Mouse (Mus musculus): ENCODE results near the gene Tyro3. TPM values are rescaled to one million over a fixed set of nuclear protein-coding genes. Genes with fewer than 3 reads are reported as not detected.

The Tyro3 gene
- polyA plus RNA-seq (2014; fragmentation: Nextera tagmentation; extraction: Ambion mirVana), result 27.7 and 29.8 TPM in 2 replicates

DNA sequence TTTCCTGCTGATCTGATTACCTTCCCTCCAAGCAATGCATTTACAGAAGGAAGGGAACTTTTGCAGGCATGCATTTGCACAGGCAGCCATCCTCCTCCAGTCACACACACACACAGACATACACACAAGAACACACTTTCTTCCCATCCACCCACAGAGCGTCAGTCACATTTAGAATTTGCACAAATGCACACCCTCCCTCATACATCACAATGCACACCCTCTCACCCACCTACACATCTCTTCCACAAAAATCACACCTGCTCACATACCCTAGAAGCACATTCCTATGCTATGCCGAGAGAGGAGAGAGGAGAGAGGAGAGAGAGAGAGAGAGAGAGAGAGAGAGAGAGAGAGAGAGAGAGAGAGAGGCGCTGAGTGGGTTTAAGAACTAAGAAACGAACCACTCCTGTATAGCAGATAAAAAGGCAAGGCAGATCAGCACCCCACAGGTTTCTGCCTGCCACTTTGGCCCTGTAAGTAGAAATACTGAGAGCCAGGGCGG, at the start of gene Tyro3:
TSS of gene Tyro3 (plus strand) at position 455 of the 505 bp plus-strand sequence.
- Histone ChIP-seq H3K4me1 (replicated peaks; ENCODE audit: control insufficient read depth, insufficient read depth, low read length) (peaks cover 16% of the 10 kb centered on the region), H3K9me3 (ENCODE audit: control insufficient read depth, low read length) (no peaks in the 10 kb centered on the region), H3K4me2 (ENCODE audit: low read depth, low read length, severe bottlenecking) (no peak within 1 kb of the TSS), H3K27me3 (ENCODE audit: control insufficient read depth, insufficient read depth, low read length) (peaks cover 9% of the 10 kb centered on the region; the same call in 1 of the 2 replicates), H3K4me3 (ENCODE audit: low read depth, low read length) (no peak within 1 kb of the TSS), H3K36me3 (ENCODE audit: control insufficient read depth, insufficient read depth, low read length) (no peaks in the 10 kb centered on the region), H3K9ac (ENCODE audit: low read length) (no peak within 1 kb of the TSS), H3K27ac (ENCODE audit: low read depth, low read length) (no peak within 1 kb of the TSS)
- WGBS, result 62% methylated on average over 5 of the region's 5 CpGs
- DNase-seq (ENCODE audit: low spot score) (no peak), ATAC-seq (replicated peaks; ENCODE audit: low FRiP score) (no peak)

DNA sequence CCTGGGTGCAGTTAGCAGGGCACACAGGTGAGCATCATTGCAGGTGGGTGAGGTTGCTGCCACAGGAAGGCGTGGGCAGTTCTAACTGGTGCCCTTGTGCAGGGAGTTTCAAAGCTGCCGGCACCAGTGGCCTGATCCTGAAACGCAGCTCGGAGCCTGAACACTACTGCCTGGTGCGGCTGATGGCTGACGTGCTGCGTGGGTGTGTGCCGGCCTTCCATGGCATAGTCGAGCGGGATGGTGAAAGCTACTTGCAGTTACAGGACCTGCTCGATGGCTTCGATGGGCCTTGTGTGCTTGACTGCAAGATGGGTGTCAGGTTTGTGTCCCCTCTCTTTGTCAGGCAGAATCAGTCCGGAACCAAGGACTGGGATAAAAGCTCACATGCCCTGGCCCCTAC, 48.3 kb upstream of the Tyro3 start:
- no peak for ATAC-seq (replicated peaks; ENCODE audit: low FRiP score)
- Histone ChIP-seq H3K9me3 (ENCODE audit: control insufficient read depth, low read length) (no peaks in the 10 kb centered on the region), H3K4me1 (replicated peaks; ENCODE audit: control insufficient read depth, insufficient read depth, low read length) (peaks cover 4% of the 10 kb centered on the region; the same call in 1 of the 2 replicates), H3K36me3 (ENCODE audit: control insufficient read depth, insufficient read depth, low read length) (no peaks in the 10 kb centered on the region), H3K4me3 (ENCODE audit: low read depth, low read length) (no peak overlapping the region), H3K4me2 (ENCODE audit: low read depth, low read length, severe bottlenecking) (no peak overlapping the region), H3K9ac (ENCODE audit: low read length) (no peak overlapping the region), H3K27ac (ENCODE audit: low read depth, low read length) (no peak overlapping the region), H3K27me3 (ENCODE audit: control insufficient read depth, insufficient read depth, low read length) (peaks cover 7% of the 10 kb centered on the region)
- 77% methylated on average over 13 of the region's 13 CpGs for WGBS
- DNase-seq (ENCODE audit: low spot score), result no peak

DNA sequence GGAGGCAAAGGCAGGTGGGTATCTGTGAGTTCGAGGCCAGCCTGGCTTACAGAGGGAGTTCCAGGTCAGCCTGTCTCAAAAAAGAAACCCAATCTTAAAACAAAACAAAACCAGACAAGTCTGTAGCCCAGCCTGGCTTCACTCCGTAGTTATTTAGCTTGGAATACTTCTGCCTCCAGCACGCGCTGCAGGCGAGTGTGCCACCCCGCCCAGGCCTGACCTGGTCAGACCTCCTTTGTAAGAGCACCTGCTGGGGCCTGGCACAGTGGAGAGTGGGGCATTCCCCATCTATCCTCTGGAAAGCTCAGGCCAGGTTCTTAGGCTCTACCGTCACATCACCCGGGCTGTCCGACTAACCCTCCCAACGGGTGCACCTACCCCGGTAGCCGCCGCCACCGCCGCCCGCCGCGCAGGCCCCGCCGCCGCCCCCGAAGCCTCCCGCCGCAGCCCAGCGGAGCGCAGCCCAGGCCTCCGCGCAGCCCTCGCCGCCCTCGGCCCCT, 39.9 kb upstream of the Tyro3 start:
- Histone ChIP-seq H3K9me3 (ENCODE audit: control insufficient read depth, low read length) (no peaks in the 10 kb centered on the region; the same call in 1 of the 2 replicates), H3K4me2 (ENCODE audit: low read depth, low read length, severe bottlenecking) (peak overlapping the region; percentile 100), H3K27ac (ENCODE audit: low read depth, low read length) (no peak overlapping the region), H3K4me1 (replicated peaks; ENCODE audit: control insufficient read depth, insufficient read depth, low read length) (peaks cover 8% of the 10 kb centered on the region), H3K9ac (ENCODE audit: low read length) (peak overlapping the region; percentile 63), H3K27me3 (ENCODE audit: control insufficient read depth, insufficient read depth, low read length) (peaks cover 35% of the 10 kb centered on the region), H3K4me3 (ENCODE audit: low read depth, low read length) (peak overlapping the region; percentile 61), H3K36me3 (ENCODE audit: control insufficient read depth, insufficient read depth, low read length) (no peaks in the 10 kb centered on the region)
- WGBS, result 4% methylated on average over 31 of the region's 31 CpGs
- DNase-seq (ENCODE audit: low spot score) (no peak), ATAC-seq (replicated peaks; ENCODE audit: low FRiP score) (0 out of 2 replicates have a peak, but pooled peaks have one; percentile 21)

DNA sequence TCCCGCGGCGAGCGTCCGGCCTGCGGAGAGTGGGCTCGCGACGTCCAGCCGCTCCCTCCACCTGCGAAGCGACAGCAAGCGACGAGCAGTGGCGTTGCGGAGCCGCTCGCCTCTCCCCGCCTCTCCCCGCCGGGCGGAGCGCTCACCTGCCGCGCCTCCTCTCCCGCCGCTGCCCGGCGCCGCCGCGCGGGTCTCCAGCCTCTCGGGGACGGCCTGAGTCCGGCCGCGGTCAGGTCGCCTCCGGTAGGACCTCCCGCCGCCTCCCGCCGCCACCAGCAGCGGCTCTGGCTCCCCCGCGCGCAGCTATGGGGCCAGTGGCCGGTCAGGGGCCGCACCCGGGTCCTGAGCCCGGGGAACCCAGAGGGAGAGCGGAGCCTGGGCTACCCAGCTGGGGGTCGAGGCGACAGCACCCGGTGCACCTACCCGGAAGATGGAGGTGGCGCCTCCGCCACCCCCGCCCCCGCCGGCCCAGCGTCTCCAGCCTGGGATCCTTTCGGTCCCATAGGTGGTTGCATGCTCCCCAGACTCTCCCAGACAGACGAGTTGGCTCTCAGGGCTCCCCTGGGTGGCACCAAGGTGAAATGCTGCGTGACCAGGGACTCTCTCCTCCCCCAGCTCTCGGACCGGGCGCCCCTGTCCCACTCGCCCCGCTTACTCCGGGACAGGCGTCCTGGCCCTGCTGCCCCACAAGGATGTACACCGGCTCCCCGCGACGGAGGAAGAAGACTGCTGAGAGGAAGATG, 39.3 kb upstream of the Tyro3 start:
- ATAC-seq (replicated peaks; ENCODE audit: low FRiP score) (peak; percentile 49), DNase-seq (ENCODE audit: low spot score) (peak; percentile 73)
- H3K4me2 ChIP-seq (ENCODE audit: low read depth, low read length, severe bottlenecking), result peak overlapping the region; percentile 100
- H3K36me3 ChIP-seq (ENCODE audit: control insufficient read depth, insufficient read depth, low read length), result no peaks in the 10 kb centered on the region
- H3K27me3 ChIP-seq (ENCODE audit: control insufficient read depth, insufficient read depth, low read length), result peaks cover 35% of the 10 kb centered on the region
- H3K9me3 ChIP-seq (ENCODE audit: control insufficient read depth, low read length), result no peaks in the 10 kb centered on the region; the same call in 1 of the 2 replicates
- peak overlapping the region; percentile 63 for H3K9ac ChIP-seq (ENCODE audit: low read length)
- H3K4me3 ChIP-seq (ENCODE audit: low read depth, low read length), result peak overlapping the region; percentile 61
- H3K27ac ChIP-seq (ENCODE audit: low read depth, low read length), result no peak overlapping the region
- peaks cover 8% of the 10 kb centered on the region for H3K4me1 ChIP-seq (replicated peaks; ENCODE audit: control insufficient read depth, insufficient read depth, low read length)
- WGBS, result under 1% methylated on average over 48 of the region's 77 CpGs

DNA sequence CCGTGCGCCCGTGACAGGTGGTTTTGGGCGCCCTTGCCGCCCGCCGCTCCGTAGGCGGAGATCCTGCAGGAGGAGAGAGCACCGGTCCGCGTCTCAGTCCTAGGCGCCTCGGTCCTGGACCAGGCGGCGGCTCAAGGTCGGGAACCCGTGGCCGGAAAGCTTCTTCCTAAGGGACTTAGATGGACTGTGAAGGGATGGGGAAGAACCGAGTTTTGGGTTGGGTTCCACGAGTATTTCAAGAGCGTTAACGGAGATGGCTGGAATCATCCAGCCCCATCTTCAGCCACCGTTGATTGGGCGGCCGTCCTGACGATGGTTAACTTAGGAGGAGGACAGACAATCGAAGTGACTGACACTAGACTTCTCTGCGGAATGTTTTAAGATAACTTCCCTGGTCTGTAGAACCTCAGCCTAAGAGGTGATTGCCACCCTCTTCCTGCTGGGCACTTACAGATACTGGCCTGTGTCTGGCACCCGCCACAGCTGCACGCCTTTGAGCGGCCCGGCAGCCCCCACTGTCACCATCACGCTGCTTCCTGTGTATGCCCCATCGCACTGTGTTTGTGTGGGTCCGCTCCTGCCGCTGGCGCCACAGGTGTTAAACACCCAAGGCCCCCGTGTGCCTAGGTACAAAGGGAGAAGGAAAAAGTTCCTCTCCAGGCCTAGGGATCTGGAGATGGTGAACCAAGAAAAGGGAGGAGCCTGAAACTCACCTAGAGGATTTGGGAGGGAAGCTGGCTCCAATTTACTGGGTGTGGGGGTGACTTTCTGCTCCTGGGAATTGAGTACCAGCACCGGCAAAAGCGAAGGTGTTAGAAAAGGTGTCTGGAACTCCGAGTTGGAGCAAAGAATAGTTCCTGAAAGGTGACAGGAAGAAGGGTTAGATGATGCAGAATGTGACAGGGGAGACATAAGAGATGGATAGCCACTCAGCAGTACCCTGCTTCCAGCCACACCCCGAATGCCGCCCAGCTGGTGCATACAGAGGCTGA, 38.4 kb upstream of the Tyro3 start:
- peak overlapping the region; percentile 61 for H3K4me3 ChIP-seq (ENCODE audit: low read depth, low read length)
- peaks cover 35% of the 10 kb centered on the region for H3K27me3 ChIP-seq (ENCODE audit: control insufficient read depth, insufficient read depth, low read length)
- peaks cover 8% of the 10 kb centered on the region for H3K4me1 ChIP-seq (replicated peaks; ENCODE audit: control insufficient read depth, insufficient read depth, low read length)
- WGBS, result 6% methylated on average over 44 of the region's 44 CpGs
- DNase-seq (ENCODE audit: low spot score), result peak; percentile 57
- no peak overlapping the region for H3K27ac ChIP-seq (ENCODE audit: low read depth, low read length)
- ATAC-seq (replicated peaks; ENCODE audit: low FRiP score), result no peak
- H3K4me2 ChIP-seq (ENCODE audit: low read depth, low read length, severe bottlenecking), result peak overlapping the region; percentile 100
- H3K9ac ChIP-seq (ENCODE audit: low read length), result peak overlapping the region; percentile 63
- H3K9me3 ChIP-seq (ENCODE audit: control insufficient read depth, low read length), result no peaks in the 10 kb centered on the region; the same call in 1 of the 2 replicates
- H3K36me3 ChIP-seq (ENCODE audit: control insufficient read depth, insufficient read depth, low read length), result no peaks in the 10 kb centered on the region

DNA sequence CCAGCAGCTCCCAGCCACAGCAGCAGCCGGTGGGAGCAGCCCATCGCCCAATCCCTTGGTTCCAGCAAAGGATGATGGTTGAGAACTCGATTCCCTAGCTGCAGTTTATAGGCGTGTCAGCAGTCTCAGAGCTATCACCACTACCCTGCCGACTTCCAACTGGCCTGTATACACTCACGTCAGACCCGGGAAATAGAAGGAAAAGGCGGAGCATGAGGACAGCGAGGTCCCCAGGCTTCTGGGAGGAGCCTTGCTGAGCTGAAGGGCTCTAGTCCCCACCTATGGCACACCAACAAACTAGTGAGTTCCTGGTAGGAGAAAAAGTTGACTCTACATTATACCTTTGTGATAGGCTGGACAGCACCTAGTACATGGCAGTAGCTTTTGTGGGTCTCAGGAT, 37.3 kb upstream of the Tyro3 start, which contains the start of gene Ltk:
TSS of gene Ltk (minus strand) at position 181 of the 400 bp plus-strand sequence.
- 14% methylated on average over 9 of the region's 9 CpGs for WGBS
- H3K4me2 ChIP-seq (ENCODE audit: low read depth, low read length, severe bottlenecking), result no peak within 1 kb of the TSS
- DNase-seq (ENCODE audit: low spot score), result no peak
- H3K4me3 ChIP-seq (ENCODE audit: low read depth, low read length), result no peak within 1 kb of the TSS
- H3K9me3 ChIP-seq (ENCODE audit: control insufficient read depth, low read length), result no peaks in the 10 kb centered on the region; the same call in 1 of the 2 replicates
- peaks cover 35% of the 10 kb centered on the region for H3K27me3 ChIP-seq (ENCODE audit: control insufficient read depth, insufficient read depth, low read length)
- H3K4me1 ChIP-seq (replicated peaks; ENCODE audit: control insufficient read depth, insufficient read depth, low read length), result peaks cover 8% of the 10 kb centered on the region
- H3K36me3 ChIP-seq (ENCODE audit: control insufficient read depth, insufficient read depth, low read length), result no peaks in the 10 kb centered on the region
- ATAC-seq (replicated peaks; ENCODE audit: low FRiP score), result no peak
- H3K9ac ChIP-seq (ENCODE audit: low read length), result no peak within 1 kb of the TSS
- no peak within 1 kb of the TSS for H3K27ac ChIP-seq (ENCODE audit: low read depth, low read length)

DNA sequence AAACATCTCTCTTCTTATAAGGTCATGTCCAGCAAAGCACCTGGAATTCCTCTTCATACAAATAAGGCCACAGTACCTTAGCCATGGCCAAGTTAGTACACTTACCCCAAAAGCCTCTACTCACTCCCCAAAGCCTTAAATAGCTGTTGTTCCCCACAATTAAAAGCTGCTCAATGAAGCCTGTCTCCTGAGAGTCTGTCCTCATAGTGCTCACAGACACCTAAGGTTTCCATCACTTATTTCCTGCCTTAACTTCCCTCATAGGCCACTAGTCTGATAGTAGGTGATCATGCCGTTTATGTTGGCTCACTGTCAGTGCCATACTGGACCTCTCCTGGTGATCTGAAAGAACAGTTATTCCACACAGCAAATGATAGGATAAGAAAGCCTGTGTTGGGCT, 35.3 kb upstream of the Tyro3 start:
- H3K9ac ChIP-seq (ENCODE audit: low read length), result no peak overlapping the region
- H3K4me3 ChIP-seq (ENCODE audit: low read depth, low read length), result no peak overlapping the region
- 80% methylated on average over 1 of the region's 1 CpGs for WGBS
- peaks cover 8% of the 10 kb centered on the region for H3K4me1 ChIP-seq (replicated peaks; ENCODE audit: control insufficient read depth, insufficient read depth, low read length)
- no peak for DNase-seq (ENCODE audit: low spot score)
- H3K27ac ChIP-seq (ENCODE audit: low read depth, low read length), result no peak overlapping the region
- peaks cover 4% of the 10 kb centered on the region; the same call in 1 of the 2 replicates for H3K36me3 ChIP-seq (ENCODE audit: control insufficient read depth, insufficient read depth, low read length)
- ATAC-seq (replicated peaks; ENCODE audit: low FRiP score), result no peak
- H3K4me2 ChIP-seq (ENCODE audit: low read depth, low read length, severe bottlenecking), result no peak overlapping the region
- no peaks in the 10 kb centered on the region; the same call in 1 of the 2 replicates for H3K9me3 ChIP-seq (ENCODE audit: control insufficient read depth, low read length)
- H3K27me3 ChIP-seq (ENCODE audit: control insufficient read depth, insufficient read depth, low read length), result peaks cover 33% of the 10 kb centered on the region

DNA sequence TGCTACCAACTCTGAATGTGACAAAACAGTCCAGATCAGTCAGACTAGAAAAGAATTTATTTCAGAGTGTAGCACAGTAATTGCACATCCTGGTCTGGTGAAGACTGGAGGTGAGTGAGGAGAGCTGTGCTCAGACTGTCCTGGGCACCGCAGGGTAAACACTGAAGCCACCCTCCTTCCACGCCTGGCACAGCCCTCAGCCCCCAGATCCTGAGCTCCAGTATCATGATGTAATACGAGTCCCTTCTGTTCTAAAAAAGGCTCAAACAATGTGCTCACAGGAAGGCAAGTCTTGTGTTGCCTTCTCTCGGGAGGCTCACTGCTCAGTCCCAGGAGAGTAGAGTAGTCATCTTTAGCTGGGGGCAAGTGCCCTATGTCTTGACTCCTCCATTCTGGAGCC, 33.6 kb upstream of the Tyro3 start:
- H3K36me3 ChIP-seq (ENCODE audit: control insufficient read depth, insufficient read depth, low read length), result peaks cover 9% of the 10 kb centered on the region; the same call in 1 of the 2 replicates
- no peak overlapping the region for H3K27ac ChIP-seq (ENCODE audit: low read depth, low read length)
- ATAC-seq (replicated peaks; ENCODE audit: low FRiP score) (no peak), DNase-seq (ENCODE audit: low spot score) (no peak)
- H3K27me3 ChIP-seq (ENCODE audit: control insufficient read depth, insufficient read depth, low read length), result peaks cover 17% of the 10 kb centered on the region
- no peak overlapping the region for H3K4me2 ChIP-seq (ENCODE audit: low read depth, low read length, severe bottlenecking)
- no peaks in the 10 kb centered on the region; the same call in 1 of the 2 replicates for H3K4me1 ChIP-seq (replicated peaks; ENCODE audit: control insufficient read depth, insufficient read depth, low read length)
- no peaks in the 10 kb centered on the region for H3K9me3 ChIP-seq (ENCODE audit: control insufficient read depth, low read length)
- WGBS, result 62% methylated on average over 4 of the region's 4 CpGs
- no peak overlapping the region for H3K9ac ChIP-seq (ENCODE audit: low read length)
- no peak overlapping the region for H3K4me3 ChIP-seq (ENCODE audit: low read depth, low read length)

Measured in forebrain, embryonic 11.5 days (tissue).